Mouse (Mus musculus) spleen, postnatal 36 days (tissue): ENCODE measurements around the gene Ppp1r1b.

ENCODE experiments used
- DNase-seq, 2 experiments: peaks; one replicate each; pipeline ENCODE4 v3.0.0; 2022; ENCODE audit warnings: low spot score in 2 of 2, mixed read lengths in 1 of 2

Gene Ppp1r1b

DNA sequence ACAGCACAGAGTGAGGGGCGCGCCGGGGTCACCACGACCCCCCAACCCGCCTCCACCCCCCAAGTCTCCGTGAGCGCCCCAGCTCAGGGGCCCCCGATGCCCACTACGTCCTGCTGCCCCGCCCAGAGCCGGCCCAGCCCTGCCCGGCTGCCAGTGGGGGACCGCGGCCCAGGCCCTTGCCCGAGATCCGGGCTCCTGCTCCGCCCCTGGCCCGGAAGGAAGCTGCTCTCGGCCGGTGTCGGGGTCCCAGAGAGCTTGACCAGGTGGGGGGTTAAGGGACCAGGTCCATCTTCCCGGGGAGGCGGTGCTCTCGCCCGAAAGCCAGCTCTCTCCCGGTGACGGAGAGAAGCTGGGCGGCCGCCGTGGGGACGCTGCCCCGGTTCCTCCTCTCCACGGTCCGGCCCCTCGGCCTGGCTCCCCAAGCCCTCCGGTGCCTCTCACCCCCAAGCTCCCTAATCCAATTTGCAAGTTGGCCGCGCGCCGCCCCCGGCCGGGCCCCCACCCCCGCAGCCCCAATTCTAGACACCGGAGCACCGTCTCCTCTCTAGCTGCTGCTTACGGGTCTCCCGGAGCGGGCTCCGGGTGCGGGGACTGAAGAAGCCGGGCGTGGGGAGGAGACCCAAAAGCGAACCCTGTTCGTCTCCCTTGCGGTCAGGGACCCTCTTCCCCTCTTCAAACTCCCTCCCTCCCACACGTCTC is 19.7 kb upstream of the Ppp1r1b start:
- DNase-seq: no peak

GRCm38 (mm10) chr11:98329081-98329959 is 18.9 kb upstream of the Ppp1r1b start, which contains the start of gene Neurod2:
Neurod2 (minus strand) TSS chr11:98329648.
- DNase-seq: no peak

DNA sequence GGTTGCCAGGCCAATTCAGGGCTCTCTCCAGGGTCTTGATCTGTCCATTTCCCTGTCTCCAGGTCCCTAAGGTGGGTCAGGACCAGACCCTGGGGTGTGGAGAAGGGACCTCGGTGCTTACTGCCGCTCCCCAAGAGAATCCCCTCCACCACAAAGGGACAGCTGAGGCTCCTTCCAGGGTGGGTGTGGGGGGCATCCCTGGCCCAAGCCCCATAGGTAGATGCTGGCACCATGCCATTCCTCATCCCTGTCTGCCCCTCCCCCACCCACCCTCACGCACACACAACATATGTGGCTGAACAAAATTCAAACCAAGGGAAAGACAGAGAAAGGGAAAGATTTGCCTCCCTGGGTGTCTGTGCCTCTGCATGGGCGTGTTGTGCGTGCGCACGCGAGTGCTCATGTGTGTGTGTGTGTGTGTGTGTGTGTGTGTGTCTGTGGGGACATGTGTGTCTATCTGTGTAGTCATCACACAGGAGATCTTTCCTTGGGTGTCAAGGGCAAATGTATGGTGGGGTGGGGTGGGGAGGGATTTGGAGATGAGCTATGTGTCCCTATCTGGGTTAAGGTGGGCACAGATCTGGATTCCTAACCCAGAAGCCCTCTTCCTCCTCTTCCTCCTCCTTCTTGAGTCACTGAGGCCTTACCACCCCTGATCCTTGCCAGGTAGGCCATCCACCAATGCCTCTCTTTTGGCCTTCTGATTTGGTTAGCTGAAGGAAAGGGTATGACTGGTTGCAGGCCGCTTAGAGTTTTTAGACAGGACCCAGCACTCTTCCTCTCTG is 18.1 kb upstream of the Ppp1r1b start:
- DNase-seq: no peak

DNA sequence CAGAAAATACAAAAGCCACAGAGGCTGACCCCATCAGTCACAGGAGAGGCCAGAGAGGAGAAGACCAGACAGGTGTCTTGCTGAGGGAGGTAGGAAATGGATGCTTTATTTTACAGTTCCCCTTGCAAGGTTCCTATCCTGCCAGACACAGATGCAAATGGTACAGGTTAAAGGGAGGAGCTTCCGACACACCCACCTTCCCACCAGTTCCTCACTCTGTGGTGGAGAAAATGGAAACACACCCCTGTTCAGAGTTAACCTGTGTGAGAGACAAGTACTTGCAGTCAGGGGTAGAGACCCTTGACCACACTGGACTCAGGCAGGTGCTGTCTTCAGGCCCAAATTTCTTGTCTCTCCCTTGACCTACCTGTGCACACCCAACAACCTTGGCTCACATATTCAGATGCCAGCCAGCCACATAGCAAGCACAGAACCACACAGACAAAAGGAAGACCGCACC is 17.4 kb upstream of the Ppp1r1b start:
- no peak for DNase-seq

DNA sequence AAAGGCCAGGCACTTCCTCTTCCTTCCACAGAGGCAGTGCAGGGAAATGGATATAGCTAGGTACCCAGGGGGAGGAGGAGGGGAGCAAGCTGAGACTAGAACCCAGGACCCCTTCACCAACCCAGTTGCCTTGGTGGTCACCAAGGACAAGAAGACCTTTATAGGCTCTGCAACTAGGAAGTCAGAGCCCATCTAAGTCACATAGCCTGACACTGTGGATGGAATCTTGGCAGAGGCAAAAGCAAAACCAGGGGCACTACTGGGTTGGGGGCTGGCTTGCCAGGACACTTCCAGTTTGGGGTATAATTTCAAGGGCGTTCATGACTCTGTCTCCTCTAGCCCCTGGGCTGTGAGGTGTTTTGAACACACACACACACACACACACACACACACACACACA is 16.8 kb upstream of the Ppp1r1b start:
- DNase-seq: no peak

DNA sequence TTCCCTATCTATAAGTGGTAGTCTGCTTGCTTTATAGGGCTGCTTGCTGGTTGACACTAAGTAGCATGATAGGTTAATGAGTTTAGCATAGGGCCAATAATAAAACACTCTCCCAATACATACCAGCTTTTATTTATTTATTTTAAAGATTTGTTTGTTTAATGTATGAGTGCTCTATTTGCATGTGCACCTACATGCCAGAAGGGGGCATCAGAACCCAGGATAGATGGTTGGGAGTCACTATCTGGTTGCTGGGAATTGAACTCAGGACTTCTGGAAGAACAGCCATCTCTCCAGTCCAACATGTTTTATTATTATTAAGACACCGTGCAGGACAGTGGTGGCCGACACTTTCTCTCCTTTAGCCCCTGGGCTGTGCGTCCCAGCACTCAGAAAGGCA is 16.0 kb upstream of the Ppp1r1b start:
- no peak for DNase-seq

- DNase-seq: no peak
Measured at GRCm38 (mm10) chr11:98332841-98333240, 15.4 kb upstream of the Ppp1r1b start.

DNA sequence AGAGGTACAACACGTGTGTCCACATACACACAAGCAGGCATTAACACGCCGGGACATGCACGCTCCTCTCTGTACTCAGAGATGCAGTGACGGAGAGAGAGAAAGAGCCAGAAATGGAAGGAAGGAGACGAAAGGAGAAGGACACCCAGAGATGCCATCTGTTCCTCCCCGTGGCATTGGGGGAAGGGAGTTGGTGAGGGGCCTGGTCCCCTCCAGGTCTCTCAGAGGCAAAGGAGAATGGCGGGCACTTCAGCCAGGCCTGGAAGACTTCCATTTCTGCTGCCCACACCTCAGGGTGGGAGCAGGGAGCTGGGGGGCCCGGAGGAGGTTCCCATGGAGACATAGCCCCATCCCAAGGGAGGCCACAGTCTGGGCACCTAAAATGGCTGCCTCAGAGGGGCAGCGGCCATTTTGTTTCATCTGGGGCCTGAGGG is 14.9 kb upstream of the Ppp1r1b start:
- DNase-seq: no peak

GRCm38 (mm10) chr11:98333981-98334741 is 14.0 kb upstream of the Ppp1r1b start:
- no peak for DNase-seq

GRCm38 (mm10) chr11:98335250-98335649 is 13.0 kb upstream of the Ppp1r1b start:
- no peak for DNase-seq

- peak in 1 of 2 experiments; percentile 32 for DNase-seq
Measured at GRCm38 (mm10) chr11:98336245-98337107, 11.7 kb upstream of the Ppp1r1b start.

GRCm38 (mm10) chr11:98338507-98338961 is 9.7 kb upstream of the Ppp1r1b start:
- DNase-seq: no peak

DNA sequence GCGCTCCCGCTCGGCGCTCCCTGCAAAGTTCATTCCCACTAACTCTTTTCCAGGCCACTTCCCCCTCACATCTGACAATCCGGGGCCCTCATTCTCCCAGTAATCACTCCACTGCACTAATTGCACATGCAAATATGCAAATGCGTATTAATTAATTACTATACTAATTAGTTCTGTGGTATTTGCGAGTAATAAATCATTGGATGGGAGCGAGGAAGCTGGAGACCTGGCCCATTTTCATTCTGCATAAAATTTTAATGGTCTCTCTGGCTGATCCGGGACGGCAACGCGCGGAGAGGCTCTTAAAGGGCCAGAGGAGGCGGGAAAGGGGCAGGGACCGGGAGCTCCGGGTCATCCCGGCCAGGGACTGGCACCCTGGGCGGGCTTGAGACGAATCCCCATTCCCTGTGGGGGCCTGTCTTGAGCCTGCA is 9.1 kb upstream of the Ppp1r1b start:
- no peak for DNase-seq

DNA sequence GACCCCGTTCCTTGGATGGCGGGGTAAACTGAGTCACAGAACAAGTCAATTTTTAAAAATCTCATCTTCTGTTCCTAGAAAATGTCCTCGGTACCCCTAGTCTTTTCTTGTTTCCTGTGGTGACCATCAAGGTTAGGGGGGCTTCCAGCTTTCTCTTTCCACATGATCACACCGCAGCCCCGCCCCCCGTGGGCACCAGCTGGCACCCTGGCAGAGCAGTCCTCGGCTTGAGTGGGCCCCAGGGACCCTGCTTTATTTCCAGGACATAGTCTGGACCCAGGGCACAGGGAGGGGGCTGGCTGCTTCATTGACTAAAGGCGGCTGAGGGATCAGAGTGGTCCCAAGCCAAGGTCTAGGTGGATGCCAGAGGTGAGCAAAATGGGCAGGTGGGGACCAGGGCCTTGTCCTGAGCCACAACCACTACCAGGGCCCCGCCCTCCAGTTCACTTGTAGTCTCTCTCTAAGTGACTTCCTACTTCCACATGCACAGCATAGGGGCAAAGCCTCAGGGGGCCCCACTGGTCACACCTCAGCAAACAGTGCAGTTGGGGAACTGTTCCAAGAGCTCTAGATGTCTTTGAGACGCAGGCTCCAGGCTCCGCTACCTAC is 8.4 kb upstream of the Ppp1r1b start:
- peak; percentile 64 to 70 for DNase-seq

DNA sequence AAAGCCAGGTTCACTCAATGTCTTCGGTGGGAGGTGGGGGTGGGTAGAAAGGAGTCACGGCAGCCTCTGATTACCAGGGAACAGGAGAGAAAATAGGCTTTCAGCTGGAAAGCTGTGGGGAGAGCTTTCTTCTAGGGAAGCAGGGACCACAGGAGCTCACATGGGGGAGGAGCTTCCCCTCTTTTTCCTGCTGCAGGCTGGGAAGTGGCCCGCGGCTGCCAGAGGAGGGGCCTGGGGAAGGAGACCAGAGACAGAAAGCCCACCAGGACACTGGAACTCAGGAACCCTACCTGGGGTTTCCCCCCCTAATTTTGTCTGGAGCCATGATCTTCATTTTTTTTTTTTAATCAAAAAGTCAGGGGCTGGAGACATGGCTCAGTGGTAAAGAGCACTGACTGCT is 7.6 kb upstream of the Ppp1r1b start:
- DNase-seq: no peak

DNA sequence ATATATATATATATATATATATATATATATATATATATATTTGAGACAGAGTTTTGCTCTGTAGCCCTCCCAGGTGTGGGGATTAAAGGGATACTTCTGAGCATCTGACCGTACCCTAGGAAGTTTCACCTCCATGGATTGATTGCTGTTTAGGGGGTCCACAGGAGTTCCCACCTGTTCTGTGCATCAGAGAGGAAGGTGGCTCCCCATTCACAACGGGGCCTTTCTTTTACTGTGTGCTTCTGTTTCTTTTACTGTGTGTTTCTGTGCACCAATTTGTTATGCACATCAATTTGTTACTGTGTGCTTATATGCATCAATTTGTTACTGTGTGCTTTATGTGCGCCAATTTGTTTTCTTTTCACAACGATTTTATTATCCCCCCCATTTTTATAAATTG is 7.0 kb upstream of the Ppp1r1b start:
- DNase-seq: no peak

GRCm38 (mm10) chr11:98342000-98342945 is 5.9 kb upstream of the Ppp1r1b start:
- DNase-seq: peak; percentile 69 to 81

- peak; percentile 66 to 67 for DNase-seq
Measured at GRCm38 (mm10) chr11:98345253-98345652, 3.0 kb upstream of the Ppp1r1b start.

GRCm38 (mm10) chr11:98346168-98346567 is 2.0 kb upstream of the Ppp1r1b start:
- DNase-seq: no peak
